47 mouse cellular contexts compared by ENCODE assay signal in the genomic region with DNA sequence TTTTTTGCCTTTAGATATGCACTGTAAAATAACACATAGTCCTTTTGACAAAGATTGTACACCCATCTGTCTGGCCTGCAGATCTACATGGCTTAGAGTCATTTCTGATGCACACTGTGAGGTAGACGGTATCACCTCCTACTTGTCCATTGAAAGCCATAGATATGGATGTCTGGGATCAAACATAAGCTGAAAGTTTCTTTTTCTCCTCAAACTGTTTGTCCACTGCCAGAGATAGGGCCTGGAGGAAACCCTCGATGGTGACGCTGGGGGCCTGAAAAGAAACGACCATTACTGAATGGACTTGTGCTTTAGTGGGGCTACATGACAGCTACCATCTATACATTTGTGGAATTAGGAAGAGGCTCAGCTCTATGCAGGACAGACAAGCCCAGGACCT. TPM values are rescaled to one million over a fixed set of nuclear protein-coding genes. Genes with fewer than 3 reads are reported as not detected.
"Had no signal": no experiment of that assay in that cellular context is flagged by ENCODE, and none has a peak within 500 bp of the region (broad histone marks: within the 10 kb centered on the region; RNA-seq: fewer than 3 reads in every experiment).

No protein-coding gene starts in this region.

- H3K4me3 ChIP-seq: limb, embryonic 10.5 days; limb, embryonic 12.5 days; limb, embryonic 13.5 days; limb, embryonic 15.5 days; liver, embryonic 12.5 days; liver, embryonic 13.5 days; liver, embryonic 15.5 days; lung, embryonic 15.5 days; megakaryocyte, embryonic 14.5 days; midbrain, embryonic 10.5 days; midbrain, embryonic 12.5 days; midbrain, embryonic 13.5 days; midbrain, embryonic 15.5 days; myocyte; neural tube, embryonic 12.5 days had no signal

- H3K27me3 ChIP-seq: limb, embryonic 12.5 days; limb, embryonic 13.5 days; limb, embryonic 15.5 days; liver, embryonic 12.5 days; liver, embryonic 13.5 days; liver, embryonic 15.5 days; lung, embryonic 15.5 days; megakaryocyte, embryonic 14.5 days; midbrain, embryonic 12.5 days; midbrain, embryonic 13.5 days; midbrain, embryonic 15.5 days; neural tube, embryonic 12.5 days had no signal

- H3K4me1 ChIP-seq: limb, embryonic 10.5 days; limb, embryonic 12.5 days; limb, embryonic 13.5 days; limb, embryonic 15.5 days; liver, embryonic 12.5 days; liver, embryonic 13.5 days; liver, embryonic 15.5 days; lung, embryonic 15.5 days; midbrain, embryonic 10.5 days; midbrain, embryonic 12.5 days; midbrain, embryonic 13.5 days; midbrain, embryonic 15.5 days; neural tube, embryonic 12.5 days had no signal

- H3K27ac ChIP-seq: limb, embryonic 10.5 days; limb, embryonic 12.5 days; limb, embryonic 13.5 days; limb, embryonic 15.5 days; liver, embryonic 12.5 days; liver, embryonic 13.5 days; liver, embryonic 14.5 days; liver, embryonic 15.5 days; lung, embryonic 15.5 days; macrophage; midbrain, embryonic 10.5 days; midbrain, embryonic 12.5 days; midbrain, embryonic 13.5 days; midbrain, embryonic 15.5 days; neural tube, embryonic 12.5 days had no signal

- H3K9me3 ChIP-seq: limb, embryonic 10.5 days; limb, embryonic 12.5 days; limb, embryonic 13.5 days; limb, embryonic 15.5 days; liver, embryonic 12.5 days; liver, embryonic 13.5 days; liver, embryonic 15.5 days; lung, embryonic 15.5 days; megakaryocyte, embryonic 14.5 days; midbrain, embryonic 10.5 days; midbrain, embryonic 12.5 days; midbrain, embryonic 13.5 days; midbrain, embryonic 15.5 days; neural tube, embryonic 12.5 days had no signal

- DNase-seq: left cerebral cortex, postnatal 4 days; liver; liver, embryonic 13.5 days; liver, postnatal 0 days; lung, adult 18-20 months; lung, adult 2 months; lung, embryonic 14.5 days; lung, postnatal 10 days; lung, postnatal 14 days; lung, postnatal 36 days; lung, postnatal 4 days; midbrain, embryonic 14.5 days had no signal

- H3K36me3 ChIP-seq: midbrain, embryonic 15.5 days had no signal

RNA-seq across cellular contexts. Expression of a gene that starts 50.6 kb away (rescaled TPM):
- total RNA-seq: left cerebral cortex, postnatal 10 days; left cerebral cortex, postnatal 14 days; left cerebral cortex, postnatal 25 days; left cerebral cortex, postnatal 36 days; left cerebral cortex, postnatal 4 days; liver, adult 2 months; megakaryocyte progenitor cell, adult 5-6 weeks; megakaryocyte, adult 5-6 weeks; megakaryocyte-erythroid progenitor cell, adult 5-6 weeks; midbrain, postnatal 0 days; monocyte, adult 5-6 weeks had no signal
- polyA plus RNA-seq: limb, embryonic 10.5 days; limb, embryonic 11.5 days; limb, embryonic 12.5 days; limb, embryonic 13.5 days; limb, embryonic 14.5 days; limb, embryonic 15.5 days; liver, adult 2 months; liver, embryonic 11.5 days; liver, embryonic 12.5 days; liver, embryonic 13.5 days; liver, embryonic 14.5 days; liver, embryonic 15.5 days; liver, embryonic 16.5 days; liver, postnatal 0 days; lung, adult 2 months; lung, embryonic 14.5 days; lung, embryonic 15.5 days; lung, embryonic 16.5 days; lung, postnatal 0 days; macrophage; midbrain, embryonic 10.5 days; midbrain, embryonic 11.5 days; midbrain, embryonic 12.5 days; midbrain, embryonic 13.5 days; midbrain, embryonic 14.5 days; midbrain, embryonic 15.5 days; midbrain, embryonic 16.5 days; midbrain, postnatal 0 days; myocyte; neural tube, embryonic 11.5 days; neural tube, embryonic 12.5 days had no signal
